Mouse (Mus musculus): ENCODE data around the gene Hpcal1. TPM values are rescaled to one million over a fixed set of nuclear protein-coding genes. Genes with fewer than 3 reads are reported as not detected.

Gene Hpcal1
- total RNA-seq, 1 experiment from 2014 or later = 26.8 TPM

DNA sequence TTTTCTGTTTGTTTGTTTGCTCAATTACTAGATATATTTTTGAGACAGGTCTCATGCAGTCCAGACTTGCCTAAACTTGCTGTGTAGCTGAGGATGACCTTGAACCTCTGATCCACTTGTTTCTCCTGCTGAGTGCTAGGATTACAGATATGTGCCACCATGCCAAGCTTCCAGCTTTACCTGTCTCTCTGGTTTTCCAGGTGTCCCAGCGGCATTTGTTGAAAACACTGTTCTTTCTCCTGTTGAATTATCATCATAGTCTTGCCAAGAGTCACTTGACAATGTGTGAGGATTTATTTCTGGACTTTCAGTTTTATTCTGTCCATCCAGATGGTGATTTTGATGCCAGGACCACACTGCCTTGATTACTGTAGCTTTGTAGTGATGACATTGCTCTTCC lies 6.3 kb upstream of the Hpcal1 start:
- DNase-seq = no peak

DNA sequence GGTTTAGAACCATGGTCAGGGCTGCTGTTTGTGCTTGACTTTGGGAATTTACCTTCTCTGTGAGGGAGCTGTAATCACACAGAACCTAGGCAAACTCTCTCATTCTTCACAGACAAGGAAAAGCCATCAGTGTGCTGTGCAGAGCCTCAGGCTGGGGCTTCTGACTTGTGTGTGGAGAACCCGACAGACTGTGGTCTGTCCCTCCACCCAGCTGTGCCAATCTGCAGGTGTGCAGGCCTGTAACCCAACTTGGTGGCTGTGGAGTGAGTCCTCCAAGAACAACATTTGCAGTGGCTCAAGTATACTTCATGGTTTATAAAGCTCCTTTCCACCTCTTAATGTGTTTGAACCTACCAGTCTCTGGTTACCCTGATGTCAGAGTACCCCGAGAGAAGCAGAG lies 4.5 kb upstream of the Hpcal1 start:
- DNase-seq = no peak

GRCm38 (mm10) chr12:17688913-17689312 lies 1.7 kb upstream of the Hpcal1 start:
- DNase-seq = no peak

- DNase-seq = no peak
Observed at GRCm38 (mm10) chr12:17689931-17690563, 609 bp upstream of the Hpcal1 start.

DNA sequence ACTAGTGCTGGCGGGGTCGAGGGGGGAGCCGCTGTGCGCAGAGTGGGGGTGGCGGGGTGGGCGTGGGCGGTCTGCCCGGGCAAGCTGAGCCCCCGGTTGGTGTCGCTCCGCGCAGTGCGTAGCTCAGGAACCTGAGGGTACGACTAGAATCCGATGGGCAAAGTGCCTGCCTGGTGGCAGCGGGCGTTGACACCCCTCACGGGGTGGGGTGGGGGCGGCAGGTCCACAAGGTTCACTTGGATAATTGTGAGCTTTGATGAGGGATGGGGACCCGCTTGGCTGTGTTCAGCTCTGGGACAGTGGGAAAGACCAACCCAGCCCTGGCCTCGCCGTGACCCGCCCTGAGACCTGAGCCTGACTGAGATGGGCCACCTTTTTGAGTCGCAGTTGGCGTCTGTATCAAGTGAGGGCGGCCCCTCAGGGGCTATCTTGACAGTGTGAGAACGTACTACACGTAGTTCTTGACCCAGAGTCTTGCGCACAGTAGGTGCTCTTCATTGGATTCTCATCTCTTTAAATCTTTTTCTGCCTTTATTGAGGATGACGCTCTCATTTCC lies 742 bp downstream of the Hpcal1 start:
- DNase-seq = peak; percentile 33

DNA sequence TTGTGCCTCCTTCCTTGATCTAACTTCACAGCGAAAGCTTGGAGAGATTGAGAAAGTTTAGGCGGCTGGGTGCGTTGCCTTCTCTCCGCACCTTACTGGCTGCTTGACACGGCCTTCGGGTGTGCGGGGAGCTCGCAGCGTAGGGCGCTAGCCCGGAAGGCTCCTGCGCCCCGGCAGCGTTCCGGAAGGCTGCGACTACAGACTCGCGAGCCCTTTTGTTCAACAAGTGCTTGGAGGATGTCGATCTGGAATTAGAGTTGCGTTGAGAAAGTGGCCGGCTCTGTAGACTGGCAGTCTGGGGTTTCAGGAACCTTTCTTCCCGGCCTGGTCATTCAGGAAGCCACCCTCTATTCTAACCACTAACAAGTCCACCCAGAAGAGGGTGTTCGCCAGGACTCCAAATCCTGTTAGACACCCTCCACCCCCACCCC lies 1.2 kb downstream of the Hpcal1 start:
- DNase-seq = peak; percentile 48

- no peak for DNase-seq
Observed at GRCm38 (mm10) chr12:17692356-17692755, 1.7 kb downstream of the Hpcal1 start.

DNA sequence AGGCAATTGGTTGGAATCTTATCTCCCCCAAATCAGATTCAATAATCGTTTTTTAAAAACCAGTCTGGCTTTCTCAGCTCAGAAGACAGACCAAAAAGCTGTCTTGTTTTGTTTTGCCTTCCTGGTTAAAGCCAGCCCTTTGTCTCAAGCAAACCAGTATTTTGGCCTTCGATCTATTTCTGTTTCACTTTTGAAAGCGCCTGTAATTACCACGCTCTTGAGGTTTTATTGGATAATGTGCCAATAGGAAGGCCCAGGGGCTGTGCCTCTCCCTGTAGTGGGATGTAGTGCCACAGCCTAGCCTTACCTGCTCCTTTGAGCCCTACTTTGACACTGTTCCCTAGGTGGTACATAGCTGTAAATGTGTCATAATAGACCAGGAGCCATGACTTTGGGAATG lies 2.3 kb downstream of the Hpcal1 start:
- no peak for DNase-seq

GRCm38 (mm10) chr12:17694589-17695115 lies 4.0 kb downstream of the Hpcal1 start:
- DNase-seq = peak; percentile 34

DNA sequence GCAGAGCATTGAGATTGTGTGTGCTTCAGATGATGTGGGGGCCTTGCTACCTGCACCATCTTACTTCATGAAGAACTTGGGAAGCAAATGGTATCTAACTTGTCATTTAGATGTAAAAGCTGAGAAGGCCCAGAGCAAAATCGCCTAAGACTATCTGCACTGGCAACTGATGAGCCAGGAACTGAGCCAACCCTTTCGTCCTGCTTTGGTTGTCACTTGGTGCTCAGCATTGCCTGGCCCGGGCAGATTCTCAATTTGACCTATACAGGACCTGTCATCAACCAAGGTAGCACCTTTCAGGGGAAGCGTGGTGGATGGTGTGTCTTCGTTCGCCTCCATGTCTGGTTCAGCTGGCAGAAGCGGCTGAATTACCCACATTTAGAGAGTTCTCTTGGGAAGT lies 5.7 kb downstream of the Hpcal1 start:
- no peak for DNase-seq

DNA sequence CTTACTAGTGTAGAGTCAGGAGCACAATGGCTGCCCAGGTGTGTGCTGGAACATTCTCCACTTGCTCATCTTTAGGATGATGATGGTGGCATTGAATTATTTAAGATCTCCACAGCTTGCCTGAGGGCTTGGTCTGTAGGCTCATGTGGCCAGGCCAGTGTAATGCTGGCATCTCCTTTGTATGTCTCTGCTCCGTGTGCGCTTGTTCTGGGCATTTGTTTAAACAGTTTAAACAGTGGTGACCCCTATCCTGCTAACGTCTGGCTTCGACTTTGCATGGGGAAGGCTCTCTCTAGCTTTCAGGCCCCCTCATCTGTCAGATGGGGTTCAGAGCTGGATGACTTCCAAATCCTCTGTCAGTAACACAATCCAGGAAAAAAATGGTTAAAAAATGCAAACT lies 8.3 kb downstream of the Hpcal1 start:
- no peak for DNase-seq

- no peak for DNase-seq
Observed at GRCm38 (mm10) chr12:17699480-17699879, 8.8 kb downstream of the Hpcal1 start.

DNA sequence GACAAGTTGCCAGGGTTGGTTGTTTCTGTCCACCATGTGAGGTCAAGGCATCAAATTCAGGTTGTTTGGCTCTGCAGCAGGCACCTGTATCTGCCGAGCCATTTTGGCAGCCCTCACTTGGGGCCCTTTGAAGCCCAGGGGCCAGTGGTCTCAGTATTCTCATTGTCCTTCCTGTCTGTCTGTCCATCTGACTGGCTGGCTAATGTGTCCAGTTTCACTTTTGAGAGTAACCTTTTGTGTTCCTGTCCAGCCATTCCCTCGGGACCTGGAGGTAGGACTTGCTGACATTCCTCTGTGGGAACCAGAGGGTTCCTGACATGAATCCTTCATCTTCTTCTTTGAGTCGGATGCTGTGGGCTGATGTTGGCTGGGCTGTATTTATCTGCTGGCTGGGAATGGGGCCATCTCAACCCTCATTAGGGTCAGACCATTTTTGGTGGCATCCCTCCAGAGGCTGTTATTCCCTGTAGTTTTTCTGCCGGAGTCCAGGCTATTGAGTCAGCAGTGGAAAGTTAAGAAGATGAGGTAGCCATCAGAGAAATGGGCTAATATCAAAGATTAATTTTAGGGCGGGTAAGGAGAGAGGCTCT lies 10.6 kb downstream of the Hpcal1 start:
- no peak for DNase-seq

- DNase-seq = no peak
Observed at GRCm38 (mm10) chr12:17701795-17702194, 11.1 kb downstream of the Hpcal1 start.

DNA sequence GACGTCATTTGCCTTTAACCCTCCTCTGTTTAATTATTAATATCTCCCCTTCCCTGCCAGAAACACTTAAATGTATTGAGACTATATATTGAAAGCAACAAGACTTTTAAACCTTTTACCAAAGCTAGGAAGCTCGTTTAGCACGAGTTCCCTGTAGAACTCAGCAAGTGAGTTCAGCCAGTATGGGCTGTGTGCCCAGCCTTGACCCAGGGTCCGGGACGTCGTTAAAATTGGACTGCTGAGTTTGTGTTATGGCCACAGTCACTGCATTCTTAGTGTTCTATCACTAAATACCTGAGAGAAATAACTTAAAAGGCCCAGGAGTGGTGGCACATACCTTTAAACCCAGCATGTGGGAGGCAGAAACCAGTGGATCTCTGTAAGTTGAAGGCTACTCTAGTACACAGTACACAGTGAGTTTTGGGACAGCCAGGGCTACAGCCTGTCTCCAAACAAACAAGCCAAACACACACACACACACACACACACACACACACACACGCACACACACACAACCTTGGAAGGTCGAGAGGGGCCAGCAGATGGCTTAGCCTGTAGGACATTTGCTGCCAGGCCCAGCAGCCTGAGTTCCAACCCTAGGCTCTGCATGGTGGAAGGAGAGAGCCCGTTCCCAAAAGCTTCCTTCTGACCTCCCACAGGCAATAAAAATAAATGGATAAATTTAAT lies 11.7 kb downstream of the Hpcal1 start:
- DNase-seq = no peak

DNA sequence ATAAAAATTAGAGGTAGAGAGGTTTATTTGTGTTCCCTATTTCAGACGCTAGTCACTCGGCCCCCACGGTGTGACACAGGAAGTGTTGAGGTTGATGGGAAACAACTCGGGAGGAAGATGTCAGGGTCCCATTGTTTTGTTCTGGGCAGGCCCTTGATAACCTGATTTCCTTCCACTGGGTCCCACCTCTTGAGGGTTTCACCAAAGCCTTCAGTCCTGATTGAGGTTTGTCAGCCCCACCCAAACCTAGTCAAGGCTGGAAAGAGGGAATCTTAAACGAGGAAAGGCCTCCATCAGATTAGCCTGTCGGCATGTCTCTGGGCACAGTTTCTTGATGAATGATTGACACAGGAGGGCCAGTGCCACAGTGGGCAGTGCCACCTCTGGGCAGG lies 12.3 kb downstream of the Hpcal1 start:
- no peak for DNase-seq

DNA sequence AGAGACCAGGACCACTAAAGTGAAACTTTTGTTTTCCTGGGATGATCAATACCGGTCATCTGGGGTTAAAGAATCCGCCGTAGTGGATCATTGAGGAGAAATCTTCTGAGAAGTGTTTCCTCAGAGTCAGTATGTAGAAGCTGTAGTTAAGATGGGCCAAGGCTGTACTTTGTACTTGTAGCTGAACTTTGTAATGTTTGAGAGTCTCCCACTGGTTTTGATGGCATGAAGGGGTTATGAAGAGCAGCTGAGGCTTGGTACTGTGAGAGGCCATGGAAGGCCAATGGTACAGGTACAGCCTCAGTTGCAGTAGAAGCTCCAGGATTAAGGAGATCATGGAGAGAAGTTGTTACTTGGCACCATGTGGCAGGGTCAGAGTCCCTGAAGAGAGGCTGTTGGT lies 13.2 kb downstream of the Hpcal1 start:
- no peak for DNase-seq

DNA sequence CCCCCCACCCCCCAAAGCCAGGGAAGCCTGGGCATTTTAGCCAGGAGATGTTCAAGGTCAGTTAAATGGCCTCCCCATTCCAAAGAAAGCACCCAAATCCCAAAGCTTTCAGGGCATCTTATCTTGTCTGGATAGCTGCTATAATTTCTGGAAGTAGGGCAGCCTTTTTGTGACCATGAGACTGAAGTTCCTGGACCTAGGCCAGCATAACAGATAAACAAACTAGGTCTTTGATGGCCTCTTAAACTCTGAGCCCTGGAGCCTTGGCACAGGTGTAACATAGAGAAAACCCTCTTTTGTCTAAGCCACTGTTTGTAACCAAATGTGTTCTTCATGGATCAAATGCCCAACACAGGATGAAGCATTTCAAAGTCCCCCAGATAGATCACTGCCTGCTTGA lies 16.8 kb downstream of the Hpcal1 start:
- no peak for DNase-seq

- DNase-seq = no peak
Observed at GRCm38 (mm10) chr12:17709451-17709850, 18.8 kb downstream of the Hpcal1 start.

- no peak for DNase-seq
Observed at GRCm38 (mm10) chr12:17709926-17710746, 19.5 kb downstream of the Hpcal1 start.

GRCm38 (mm10) chr12:17710747-17711092 lies 20.1 kb downstream of the Hpcal1 start:
- no peak for DNase-seq

DNA sequence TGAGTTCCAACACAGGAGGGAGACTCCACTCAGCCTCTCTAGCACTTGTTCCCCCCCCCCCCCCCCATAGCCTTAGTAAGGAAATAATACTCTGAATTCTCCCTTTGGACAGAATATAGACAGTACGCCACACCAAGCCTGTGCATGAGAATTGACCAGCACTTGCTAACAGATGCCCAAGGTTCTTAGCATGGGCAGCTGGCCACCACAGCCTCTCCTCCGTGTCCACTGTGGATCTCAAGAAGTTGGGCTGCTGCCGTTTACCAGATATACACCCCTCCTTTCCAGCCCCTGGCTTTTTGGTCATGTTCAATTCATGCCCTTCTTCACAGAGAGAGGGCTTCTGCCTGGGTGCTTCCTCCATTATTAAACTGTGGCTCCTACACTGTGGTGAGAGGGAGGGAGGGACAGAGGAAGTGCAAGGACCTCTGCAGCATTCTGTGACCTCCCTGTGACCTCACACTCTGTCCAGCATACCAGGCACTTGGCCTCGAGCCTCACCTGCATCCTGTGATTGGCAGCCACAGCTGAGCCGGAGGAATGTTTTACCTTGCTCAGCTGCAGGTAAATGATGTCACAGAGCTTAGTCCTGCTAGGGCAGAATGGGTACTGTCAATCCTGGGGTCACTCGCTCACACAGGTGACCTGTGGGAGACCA lies 21.2 kb downstream of the Hpcal1 start:
- DNase-seq = no peak
